Comparison of ENCODE assay signal across 21 mouse cellular contexts in genomic region chr17:5896066-5896465, GRCm38 (mm10). TPM values are rescaled to one million over a fixed set of nuclear protein-coding genes. Genes with fewer than 3 reads are reported as not detected.
DNase-seq lines count a peak whose midpoint lies in the region; ATAC-seq lines count a peak whose summit lies in the region.
"Had no signal": no experiment of that assay in that cellular context is flagged by ENCODE, and none has a peak within 500 bp of the region (broad histone marks: within the 10 kb centered on the region; RNA-seq: fewer than 3 reads in every experiment).

No protein-coding gene starts in this region.

- 72% methylated on average over 4 of the region's 4 CpGs for WGBS in embryonic facial prominence, embryonic 11.5 days
- WGBS in embryonic facial prominence, embryonic 10.5 days = 66% methylated on average over 4 of the region's 4 CpGs
- WGBS in lung, embryonic 16.5 days = 44% methylated on average over 4 of the region's 4 CpGs
- WGBS in intestine, embryonic 16.5 days = 37% methylated on average over 4 of the region's 4 CpGs

- no peaks in the 10 kb centered on the region for H3K9me3 ChIP-seq in embryonic facial prominence, embryonic 11.5 days (replicated peaks; ENCODE audit: control insufficient read depth, low read length)
- no peaks in the 10 kb centered on the region for H3K9me3 ChIP-seq in embryonic facial prominence, embryonic 10.5 days
- no peaks in the 10 kb centered on the region for H3K9me3 ChIP-seq in lung, embryonic 16.5 days (ENCODE audit: control insufficient read depth, low read length)
- no peaks in the 10 kb centered on the region for H3K9me3 ChIP-seq in intestine, embryonic 16.5 days (ENCODE audit: control insufficient read depth, low read length)
- H3K9me3 ChIP-seq: embryonic facial prominence, embryonic 15.5 days; G1E; kidney, embryonic 15.5 days; limb, embryonic 12.5 days; liver, embryonic 13.5 days had no signal

- H3K4me1 ChIP-seq in embryonic facial prominence, embryonic 11.5 days (ENCODE audit: control insufficient read depth, insufficient read depth, low read length) = peaks cover 2% of the 10 kb centered on the region; the same call in 1 of the 2 replicates
- peaks cover 54% of the 10 kb centered on the region for H3K4me1 ChIP-seq in embryonic facial prominence, embryonic 10.5 days
- peaks cover 3% of the 10 kb centered on the region for H3K4me1 ChIP-seq in lung, embryonic 16.5 days (replicated peaks; ENCODE audit: control insufficient read depth, insufficient read depth, low read length)
- peaks cover 11% of the 10 kb centered on the region for H3K4me1 ChIP-seq in intestine, embryonic 16.5 days (ENCODE audit: control insufficient read depth, insufficient read depth, low read length)
- H3K4me1 ChIP-seq: embryonic facial prominence, embryonic 15.5 days; limb, embryonic 12.5 days had no signal

- DNase-seq in embryonic facial prominence, embryonic 11.5 days (ENCODE audit: low spot score) = peak; percentile 21
- DNase-seq in embryonic facial prominence, embryonic 10.5 days (ENCODE audit: low spot score) = no peak
- DNase-seq in lung, postnatal 14 days = no peak
- DNase-seq in spleen, postnatal 10 days (ENCODE audit: low spot score in 2 of 2) = no peak
- DNase-seq in frontal cortex, postnatal 14 days (ENCODE audit: low spot score in 2 of 2) = no peak
- DNase-seq: forebrain, postnatal 0 days; heart, postnatal 10 days; liver, embryonic 13.5 days; lung, postnatal 4 days; retina, postnatal 1 day; thymus, postnatal 25 days had no signal

- no peak; the same call in 1 of the 2 replicates for ATAC-seq in embryonic facial prominence, embryonic 11.5 days (replicated peaks; ENCODE audit: insufficient number of reproducible peaks, low FRiP score, low TSS enrichment, low read depth)
- peak; percentile 75 for ATAC-seq in lung, embryonic 16.5 days (ENCODE audit: low read depth)
- ATAC-seq in intestine, embryonic 16.5 days = peak; percentile 67
- ATAC-seq: CD4-positive, CD25-positive, alpha-beta regulatory T cell, adult 4 months; forebrain, postnatal 0 days; inflammation-experienced regulatory T-cells, adult 6 months had no signal

- H3K4me3 ChIP-seq in embryonic facial prominence, embryonic 11.5 days (ENCODE audit: low read depth, low read length) = no peak overlapping the region
- H3K4me3 ChIP-seq in embryonic facial prominence, embryonic 10.5 days = no peak overlapping the region
- no peak overlapping the region for H3K4me3 ChIP-seq in lung, embryonic 16.5 days (ENCODE audit: low read length)
- peak overlapping the region; percentile 17; the same call in 1 of the 2 replicates for H3K4me3 ChIP-seq in intestine, embryonic 16.5 days (ENCODE audit: low read length)
- H3K4me3 ChIP-seq: embryonic facial prominence, embryonic 15.5 days; kidney, embryonic 15.5 days; left cerebral cortex, adult 2 months; limb, embryonic 12.5 days; liver, embryonic 13.5 days had no signal

- H3K9ac ChIP-seq in embryonic facial prominence, embryonic 11.5 days (replicated peaks; ENCODE audit: low read length) = no peak overlapping the region
- H3K9ac ChIP-seq in lung, embryonic 16.5 days (ENCODE audit: low read length) = no peak overlapping the region
- peak overlapping the region; percentile 31; the same call in 1 of the 2 replicates for H3K9ac ChIP-seq in intestine, embryonic 16.5 days (ENCODE audit: low read depth, low read length)
- H3K9ac ChIP-seq: embryonic facial prominence, embryonic 15.5 days; forebrain, postnatal 0 days; kidney, embryonic 15.5 days; limb, embryonic 12.5 days; liver, embryonic 13.5 days had no signal

- H3K36me3 ChIP-seq in embryonic facial prominence, embryonic 11.5 days (replicated peaks; ENCODE audit: control insufficient read depth, insufficient read depth, low read depth, low read length) = no peaks in the 10 kb centered on the region
- peaks cover 25% of the 10 kb centered on the region for H3K36me3 ChIP-seq in embryonic facial prominence, embryonic 10.5 days (replicated peaks)
- H3K36me3 ChIP-seq in lung, embryonic 16.5 days (ENCODE audit: control insufficient read depth, insufficient read depth, low read length) = peaks cover 9% of the 10 kb centered on the region
- H3K36me3 ChIP-seq in intestine, embryonic 16.5 days (ENCODE audit: control insufficient read depth, insufficient read depth, low read length) = peaks cover 9% of the 10 kb centered on the region

- no peak overlapping the region for H3K4me2 ChIP-seq in embryonic facial prominence, embryonic 11.5 days (ENCODE audit: low read depth, low read length)
- no peak overlapping the region for H3K4me2 ChIP-seq in lung, embryonic 16.5 days (ENCODE audit: low read depth, low read length)
- H3K4me2 ChIP-seq in intestine, embryonic 16.5 days (ENCODE audit: low read depth, low read length) = peak overlapping the region; percentile 41; the same call in 1 of the 2 replicates
- H3K4me2 ChIP-seq: embryonic facial prominence, embryonic 15.5 days; heart, embryonic 11.5 days; kidney, embryonic 15.5 days; limb, embryonic 12.5 days; liver, embryonic 13.5 days had no signal

- no peak overlapping the region for H3K27ac ChIP-seq in embryonic facial prominence, embryonic 11.5 days (replicated peaks; ENCODE audit: low read depth, low read length)
- no peak overlapping the region for H3K27ac ChIP-seq in embryonic facial prominence, embryonic 10.5 days (replicated peaks)
- no peak overlapping the region for H3K27ac ChIP-seq in lung, embryonic 16.5 days (ENCODE audit: low read length)
- H3K27ac ChIP-seq in intestine, embryonic 16.5 days (ENCODE audit: low read length) = peak overlapping the region; percentile 85
- H3K27ac ChIP-seq: embryonic facial prominence, embryonic 15.5 days; kidney, embryonic 15.5 days; left cerebral cortex, adult 2 months; limb, embryonic 12.5 days; liver, embryonic 13.5 days had no signal

- H3K27me3 ChIP-seq in embryonic facial prominence, embryonic 11.5 days (ENCODE audit: control insufficient read depth, insufficient read depth, low read length) = no peaks in the 10 kb centered on the region
- no peaks in the 10 kb centered on the region for H3K27me3 ChIP-seq in embryonic facial prominence, embryonic 10.5 days (replicated peaks; ENCODE audit: low read depth, poor library complexity, severe bottlenecking)
- no peaks in the 10 kb centered on the region for H3K27me3 ChIP-seq in lung, embryonic 16.5 days (ENCODE audit: control insufficient read depth, insufficient read depth, low read depth, low read length)
- no peaks in the 10 kb centered on the region for H3K27me3 ChIP-seq in intestine, embryonic 16.5 days (replicated peaks; ENCODE audit: control insufficient read depth, insufficient read depth, low read length)
- H3K27me3 ChIP-seq: embryonic facial prominence, embryonic 15.5 days; kidney, embryonic 15.5 days; limb, embryonic 12.5 days; liver, embryonic 13.5 days had no signal

RNA-seq across cellular contexts. Expression of gene Synj2, which starts 45.0 kb away (rescaled TPM):
- 1.9 and 2.0 TPM in 2 replicates for polyA plus RNA-seq in embryonic facial prominence, embryonic 11.5 days (2014; fragmentation: Nextera tagmentation; extraction: Ambion mirVana)
- 1.4 and 1.8 TPM in 2 replicates for polyA plus RNA-seq in embryonic facial prominence, embryonic 10.5 days (2016; fragmentation: Nextera tagmentation; extraction: Ambion mirVana)
- polyA plus RNA-seq in lung, embryonic 16.5 days (2015; fragmentation: Nextera tagmentation; extraction: Ambion mirVana) = 2.5 and 3.2 TPM in 2 replicates
- 3.5 and 4.0 TPM in 2 replicates for polyA plus RNA-seq in intestine, embryonic 16.5 days (2015; fragmentation: Nextera tagmentation; extraction: Ambion mirVana)

RNA-seq across cellular contexts. Expression of gene Snx9, which starts 54.9 kb away (rescaled TPM):
- 30.4 and 31.2 TPM in 2 replicates for polyA plus RNA-seq in embryonic facial prominence, embryonic 11.5 days (2014; fragmentation: Nextera tagmentation; extraction: Ambion mirVana)
- 16.3 and 19.5 TPM in 2 replicates for polyA plus RNA-seq in embryonic facial prominence, embryonic 10.5 days (2016; fragmentation: Nextera tagmentation; extraction: Ambion mirVana)
- polyA plus RNA-seq in lung, embryonic 16.5 days (2015; fragmentation: Nextera tagmentation; extraction: Ambion mirVana) = 23.8 and 25.1 TPM in 2 replicates
- 52.6 and 61.6 TPM in 2 replicates for polyA plus RNA-seq in intestine, embryonic 16.5 days (2015; fragmentation: Nextera tagmentation; extraction: Ambion mirVana)
